Mouse (Mus musculus) ES-Bruce4 (cell line): ENCODE data around the gene Dbnl. TPM values are rescaled to one million over a fixed set of nuclear protein-coding genes. Genes with fewer than 3 reads are reported as not detected.

ENCODE experiments used
- H3K27ac ChIP-seq: 2 replicates; pipeline ENCODE4 v1.5.1; 2012; ENCODE audit warnings: low read length, inconsistent platforms; ENCODE audit not compliant: insufficient read depth
- H3K27me3 ChIP-seq: 2 replicates; pipeline ENCODE4 v1.6.1; 2012; ENCODE audit warnings: mild to moderate bottlenecking, low read length, inconsistent platforms; ENCODE audit not compliant: control insufficient read depth, poor library complexity, insufficient read depth, severe bottlenecking
- H3K36me3 ChIP-seq: 2 replicates; pipeline ENCODE4 v1.6.1; 2012; ENCODE audit warnings: inconsistent platforms, mild to moderate bottlenecking, low read length, moderate library complexity; ENCODE audit not compliant: control insufficient read depth, poor library complexity, insufficient read depth, severe bottlenecking
- H3K4me1 ChIP-seq: one replicate; pipeline ENCODE4 v1.8.1; 2011; ENCODE audit warnings: low read length; ENCODE audit not compliant: control insufficient read depth, insufficient read depth
- H3K4me3 ChIP-seq: 2 replicates; pipeline ENCODE4 v1.5.1; 2011; ENCODE audit warnings: low read depth, mild to moderate bottlenecking, low read length
- H3K9ac ChIP-seq: 2 replicates; pipeline ENCODE4 v1.6.1; 2012; ENCODE audit warnings: low read depth, mild to moderate bottlenecking, inconsistent platforms; ENCODE audit not compliant: poor library complexity, severe bottlenecking
- H3K9me3 ChIP-seq: replicated peaks from 2 replicates; pipeline ENCODE4 v1.6.1; 2012; ENCODE audit warnings: mild to moderate bottlenecking, low read length, inconsistent platforms; ENCODE audit not compliant: control insufficient read depth, poor library complexity, insufficient read depth, severe bottlenecking
- CTCF ChIP-seq: IDR thresholded peaks from one replicate; pipeline ENCODE4 v1.8.1; 2011; ENCODE audit warnings: low read depth, low read length
- EP300 ChIP-seq: IDR thresholded peaks from 2 replicates; pipeline ENCODE4 v1.6.1; 2011; ENCODE audit warnings: low read depth, low read length; ENCODE audit not compliant: insufficient read depth
- POLR2A ChIP-seq: IDR thresholded peaks from one replicate; pipeline ENCODE4 v1.8.1; 2011; ENCODE audit warnings: low read length; ENCODE audit not compliant: insufficient read depth
- polyA plus RNA-seq: library from polyadenylated mRNA; stranded (reverse); fragments of >200 nt; gene quantifications from 2 replicates; pipeline ENCODE4 v1.2.4, GENCODE M21; 2011; ENCODE audit warnings: low read depth; ENCODE audit not compliant: missing spikeins, insufficient read depth, insufficient read length

The Dbnl gene
- polyA plus RNA-seq, 1 experiment = 27.4 TPM

- no peaks in the 10 kb centered on the region for H3K27me3 ChIP-seq
- H3K4me3 ChIP-seq = no peak overlapping the region
- H3K4me1 ChIP-seq = peaks cover 2% of the 10 kb centered on the region
- H3K9me3 ChIP-seq = no peaks in the 10 kb centered on the region; the same call in 1 of the 2 replicates
- no peak overlapping the region for H3K9ac ChIP-seq
- H3K36me3 ChIP-seq = no peaks in the 10 kb centered on the region
- TF ChIP-seq EP300 = no peak
- TF ChIP-seq POLR2A = no peak
- TF ChIP-seq CTCF = no peak
- H3K27ac ChIP-seq = no peak overlapping the region
Observed at GRCm38 (mm10) chr11:5849316-5849715, 61.0 kb downstream of the Dbnl start.

GRCm38 (mm10) chr11:5850452-5850851, 62.2 kb downstream of the Dbnl start:
- Histone ChIP-seq H3K4me3 (no peak overlapping the region), H3K36me3 (no peaks in the 10 kb centered on the region), H3K27ac (no peak overlapping the region), H3K9me3 (no peaks in the 10 kb centered on the region; the same call in 1 of the 2 replicates), H3K9ac (no peak overlapping the region), H3K27me3 (no peaks in the 10 kb centered on the region), H3K4me1 (peaks cover 2% of the 10 kb centered on the region)
- TF ChIP-seq POLR2A = no peak
- TF ChIP-seq CTCF = no peak

Other genes starting within 250 kb of the Dbnl start
- 45.4 and 52.0 TPM in 2 replicates for gene Ccdc117, start 246.3 kb upstream of the Dbnl start, polyA plus RNA-seq
- gene Ankrd36, start 218.8 kb upstream of the Dbnl start, polyA plus RNA-seq = not detected in 2 replicates
- 61.8 and 69.3 TPM in 2 replicates for gene Mrps24, start 72.8 kb upstream of the Dbnl start, polyA plus RNA-seq
- gene Urgcp, start 26.1 kb upstream of the Dbnl start, polyA plus RNA-seq = 10.6 and 11.7 TPM in 2 replicates
- 1.6 and 2.2 TPM in 2 replicates for gene Pgam2, start 15.2 kb downstream of the Dbnl start, polyA plus RNA-seq
- 9.3 and 9.9 TPM in 2 replicates for gene Polm, start 49.5 kb downstream of the Dbnl start, polyA plus RNA-seq
- 4.9 and 5.5 TPM in 2 replicates for gene Aebp1, start 73.5 kb downstream of the Dbnl start, polyA plus RNA-seq
- gene Pold2, start 89.8 kb downstream of the Dbnl start, polyA plus RNA-seq = 127 and 175 TPM in 2 replicates
- 1.4 TPM in 1 of 2 replicates, not detected in the other for gene Myl7, start 110.3 kb downstream of the Dbnl start, polyA plus RNA-seq
- gene Gck, start 161.6 kb downstream of the Dbnl start, polyA plus RNA-seq = not detected in 2 replicates
- 53.7 and 60.3 TPM in 2 replicates for gene Ykt6, start 167.2 kb downstream of the Dbnl start, polyA plus RNA-seq